Mouse (Mus musculus): ENCODE data around the gene Lekr1.

Gene Lekr1

GRCm38 (mm10) chr3:65665977-65666766 lies at the start of gene Lekr1:
Gene Lekr1, plus strand, starts transcription at chr3:65666228.
- in situ Hi-C loops (cut with MboI) = loop anchor here (25.0 kb wide), 2 partner anchors 129 to 279 kb away; partner anchors contain the start of genes Ssr3 and Tiparp

- in situ Hi-C loops (cut with MboI) = no loop called here
These were observed 48.5 kb upstream of the Lekr1 start for GRCm38 (mm10) chr3:65617507-65617906.

- in situ Hi-C loops (cut with MboI) = no loop called here
These were observed 46.7 kb upstream of the Lekr1 start for GRCm38 (mm10) chr3:65619340-65619739.

DNA sequence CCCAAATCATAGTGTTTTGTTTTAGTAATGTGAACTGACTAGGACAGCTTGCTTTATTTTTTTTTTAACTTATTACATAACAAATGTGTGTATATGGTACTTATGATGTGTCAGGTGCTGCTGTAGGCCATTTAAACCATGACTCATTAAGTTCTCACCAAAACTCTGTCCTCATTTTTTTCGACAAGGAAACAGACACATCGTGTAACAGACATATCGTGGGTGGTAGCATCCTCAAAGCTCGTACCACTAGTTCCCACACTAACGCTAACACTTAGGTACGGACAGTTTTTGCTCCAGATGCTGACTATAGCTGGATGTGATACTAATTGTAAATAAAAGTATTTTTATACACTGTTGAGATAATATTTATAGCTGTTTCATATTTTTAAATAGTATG lies 43.0 kb upstream of the Lekr1 start:
- in situ Hi-C loops (cut with MboI) = no loop called here

- in situ Hi-C loops (cut with MboI) = no loop called here
These were observed 40.3 kb upstream of the Lekr1 start for GRCm38 (mm10) chr3:65625496-65626289.

GRCm38 (mm10) chr3:65626290-65626914 lies 39.6 kb upstream of the Lekr1 start:
- in situ Hi-C loops (cut with MboI) = no loop called here

DNA sequence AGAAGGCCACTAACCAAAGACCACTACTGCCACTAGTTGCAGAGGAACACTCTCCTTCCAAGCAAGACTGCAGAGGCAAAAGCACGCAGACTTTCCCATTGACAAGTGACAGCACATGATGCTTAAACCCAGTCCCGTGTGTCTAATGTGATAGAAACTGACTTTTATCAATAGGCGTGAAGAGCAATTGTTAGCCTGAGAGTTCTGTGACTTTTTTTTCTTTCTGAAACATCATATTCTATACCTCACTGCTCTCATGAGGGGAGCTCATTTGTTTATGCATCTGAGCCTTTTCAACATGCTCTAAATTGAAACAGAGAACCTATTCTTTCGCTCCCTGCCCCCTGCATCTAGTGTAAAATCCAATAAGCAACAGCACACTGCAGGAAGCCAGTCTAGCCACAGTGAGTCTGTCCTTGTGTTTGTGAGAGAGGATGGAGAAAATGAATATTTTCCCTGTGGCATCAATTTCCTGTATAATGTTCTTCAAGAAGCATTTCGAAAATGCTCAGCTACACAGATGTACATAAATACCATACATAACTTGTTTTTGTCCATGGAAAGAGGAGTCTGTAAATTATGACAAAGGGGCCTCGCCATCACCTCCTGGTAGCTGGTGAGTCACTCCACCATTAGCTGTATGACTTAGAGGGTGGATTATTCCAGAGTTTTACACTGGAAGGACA lies 38.9 kb upstream of the Lekr1 start:
- in situ Hi-C loops (cut with MboI) = no loop called here

GRCm38 (mm10) chr3:65627707-65628028 lies 38.4 kb upstream of the Lekr1 start:
- in situ Hi-C loops (cut with MboI) = no loop called here

DNA sequence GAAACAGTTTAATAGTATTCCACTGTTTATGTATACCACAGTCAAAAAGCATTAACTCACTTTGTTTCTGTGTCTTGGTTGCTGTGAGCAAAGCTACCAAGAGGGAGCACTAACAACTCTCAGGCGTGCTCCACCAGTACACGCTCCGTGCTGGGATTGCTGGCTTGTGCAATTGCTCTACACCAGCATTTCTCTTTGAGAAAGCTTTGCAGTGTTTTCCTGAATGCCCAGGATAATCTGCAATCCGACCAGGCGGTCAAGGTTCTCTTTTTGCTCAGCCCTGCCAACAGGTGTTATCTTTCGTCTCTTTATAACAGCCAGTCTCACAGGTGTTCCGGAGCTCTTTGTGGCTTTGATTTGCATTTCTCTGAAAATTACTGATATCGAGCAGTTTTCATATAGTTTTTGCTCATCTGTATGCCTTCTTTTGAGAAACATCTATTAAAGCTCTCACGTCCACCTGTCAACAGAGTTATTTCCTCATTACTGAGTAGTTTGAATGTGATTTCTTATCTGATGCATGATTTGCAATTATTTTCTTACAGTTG lies 36.4 kb upstream of the Lekr1 start:
- in situ Hi-C loops (cut with MboI) = no loop called here

DNA sequence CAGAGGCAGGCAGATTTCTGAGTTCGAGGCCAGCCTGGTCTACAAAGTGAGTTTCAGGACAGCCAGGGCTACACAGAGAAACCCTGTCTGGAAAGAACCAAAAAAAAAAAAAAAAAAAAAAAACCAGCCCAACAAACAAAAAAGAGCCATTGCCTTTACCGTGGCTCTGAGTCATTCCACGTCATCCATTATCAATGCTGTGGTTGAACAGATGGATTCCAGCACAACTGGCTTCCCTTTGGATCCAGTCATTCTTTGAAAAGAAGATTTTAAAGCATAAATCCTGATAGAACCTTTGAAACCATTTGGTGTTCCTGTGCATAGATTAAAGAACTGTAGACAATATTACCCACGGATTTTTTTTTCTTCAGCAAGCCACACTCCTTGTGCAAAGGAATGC lies 32.4 kb upstream of the Lekr1 start:
- in situ Hi-C loops (cut with MboI) = no loop called here

DNA sequence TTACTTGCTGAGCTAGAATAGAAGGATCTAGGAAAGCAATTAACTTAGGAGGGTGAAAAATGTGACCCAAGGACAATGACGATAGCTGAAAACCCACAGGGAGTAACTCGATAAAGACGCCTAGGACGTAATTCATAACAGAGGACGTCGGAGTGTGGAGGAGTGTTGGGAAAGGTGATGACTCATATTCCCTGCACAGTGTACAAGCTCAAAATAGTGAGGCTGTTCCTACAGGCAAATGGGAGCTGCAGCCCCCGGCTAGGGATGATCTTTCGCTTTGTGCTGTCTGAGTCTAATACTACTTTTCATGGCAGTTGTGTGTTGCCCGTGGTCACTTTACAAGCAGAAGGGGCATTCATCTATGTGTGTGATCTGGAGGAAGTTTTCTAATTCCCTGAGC lies 30.0 kb upstream of the Lekr1 start:
- in situ Hi-C loops (cut with MboI) = no loop called here

- in situ Hi-C loops (cut with MboI) = no loop called here
These were observed 28.7 kb upstream of the Lekr1 start for GRCm38 (mm10) chr3:65637313-65637712.

GRCm38 (mm10) chr3:65638896-65639295 lies 27.1 kb upstream of the Lekr1 start:
- in situ Hi-C loops (cut with MboI) = no loop called here

DNA sequence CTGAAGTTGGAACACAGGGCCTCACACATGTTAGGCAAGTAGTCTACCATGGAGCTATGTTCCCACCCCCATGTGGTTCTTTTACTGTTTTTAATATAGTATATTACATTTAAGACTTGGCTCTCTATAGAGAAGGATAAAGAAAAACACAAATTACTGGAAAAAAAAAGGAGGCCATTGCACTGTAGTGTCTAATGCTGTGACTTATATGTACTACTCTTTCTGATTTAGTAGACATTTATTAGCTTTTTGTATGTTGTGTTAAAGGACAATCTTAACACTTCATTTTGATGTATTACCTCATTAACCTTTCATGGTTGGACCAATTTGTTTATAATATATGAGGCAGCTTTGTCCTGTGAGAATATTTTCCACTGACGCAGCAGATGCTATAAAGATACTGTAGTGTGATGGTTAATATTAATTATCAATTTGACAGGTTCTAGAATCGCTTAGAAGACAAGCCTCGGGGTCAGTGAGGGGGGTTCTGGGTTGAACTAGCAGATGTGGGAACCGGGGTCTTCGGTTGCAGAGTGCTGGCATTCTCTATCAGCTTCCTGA lies 26.5 kb upstream of the Lekr1 start:
- in situ Hi-C loops (cut with MboI) = no loop called here

DNA sequence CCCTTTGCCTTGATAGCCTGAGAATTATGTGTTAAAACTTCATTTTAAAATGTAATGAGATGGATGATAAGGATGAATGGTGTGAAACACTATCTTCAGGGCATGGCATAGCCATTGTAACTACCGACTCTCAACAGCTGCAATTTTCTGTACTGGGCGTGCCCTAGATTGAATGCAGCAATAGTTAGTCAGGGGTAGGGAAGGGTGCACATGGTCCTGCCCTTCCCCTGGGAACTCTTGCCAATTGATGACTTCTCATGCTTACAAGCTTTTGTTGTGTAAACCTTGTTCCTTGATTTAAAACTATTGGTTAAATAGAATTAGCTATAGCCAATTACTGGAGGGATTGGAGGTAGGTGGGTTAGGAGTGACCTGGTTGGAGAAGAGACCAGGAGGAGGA lies 23.1 kb upstream of the Lekr1 start:
- in situ Hi-C loops (cut with MboI) = no loop called here

GRCm38 (mm10) chr3:65643654-65644053 lies 22.4 kb upstream of the Lekr1 start:
- in situ Hi-C loops (cut with MboI) = no loop called here

DNA sequence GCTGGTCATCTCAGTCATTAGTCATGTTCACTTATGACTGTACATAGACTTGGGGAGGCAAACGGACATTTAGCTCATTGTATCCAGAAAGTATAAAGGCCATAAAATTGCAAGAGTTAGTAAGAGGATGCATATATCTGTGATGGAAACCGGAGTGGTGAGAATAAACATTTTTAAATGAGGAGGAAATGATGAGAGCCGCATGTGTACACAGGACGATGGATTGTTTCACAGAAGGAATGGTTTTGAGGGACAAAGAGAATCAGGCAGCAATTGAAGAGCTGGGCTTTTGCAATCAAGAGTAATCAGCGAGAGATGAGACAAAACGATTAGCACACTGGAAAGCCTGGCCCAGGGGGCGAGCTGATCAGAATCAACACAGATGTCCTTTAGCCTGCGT lies 18.4 kb upstream of the Lekr1 start:
- in situ Hi-C loops (cut with MboI) = no loop called here

DNA sequence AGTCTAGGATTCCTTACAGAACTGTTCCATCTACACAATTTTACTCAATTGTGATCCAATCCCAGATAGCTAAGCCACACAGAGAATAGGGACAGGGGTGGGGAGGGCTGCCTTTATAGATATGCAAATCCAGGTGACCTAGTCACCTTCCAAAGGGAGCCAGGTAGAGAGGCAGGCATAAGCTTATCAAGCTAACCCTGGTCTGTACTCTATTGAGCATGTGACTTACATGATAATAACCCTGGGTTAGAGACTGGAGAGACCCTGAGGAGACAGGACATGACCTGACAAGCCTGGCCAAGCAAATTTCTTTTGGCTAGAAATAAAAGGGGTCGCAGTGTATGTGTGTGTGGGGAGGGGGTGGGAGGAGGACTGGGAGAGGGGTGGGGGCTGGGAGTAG lies 17.1 kb upstream of the Lekr1 start:
- in situ Hi-C loops (cut with MboI) = no loop called here

DNA sequence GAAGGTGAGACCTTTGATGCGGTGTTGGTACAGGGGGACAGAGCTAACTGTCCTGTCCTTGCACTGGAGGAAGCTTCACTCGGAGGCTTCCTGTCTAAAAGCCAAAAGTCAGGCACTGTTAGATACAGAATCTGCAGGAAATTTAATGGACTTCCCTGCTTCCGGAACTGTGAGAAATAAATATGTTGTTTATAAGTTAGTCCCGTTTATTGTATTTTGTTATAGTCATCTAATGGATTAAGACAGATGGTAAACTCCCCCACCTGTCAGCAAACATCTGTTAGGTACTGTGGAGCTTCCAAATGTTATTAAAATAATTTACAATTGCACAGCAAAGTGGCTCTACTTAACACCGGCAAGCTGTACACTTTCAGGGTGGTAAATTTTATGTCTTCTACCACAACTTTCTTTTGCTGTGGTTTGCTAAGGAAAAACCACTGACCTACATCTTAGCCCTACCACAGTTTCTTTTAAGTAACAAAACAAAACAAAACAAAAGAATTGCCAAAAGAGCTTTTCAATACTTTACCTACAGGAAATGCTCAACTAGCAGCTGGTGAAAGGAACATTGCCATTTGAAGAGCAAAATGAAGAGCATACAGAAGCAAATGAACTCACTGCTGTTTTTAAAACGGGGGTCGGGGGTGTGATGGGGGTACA lies 15.7 kb upstream of the Lekr1 start:
- in situ Hi-C loops (cut with MboI) = loop anchor here (25.0 kb wide), 2 partner anchors 113 to 263 kb away; partner anchors contain the start of genes Ssr3 and Tiparp

GRCm38 (mm10) chr3:65654541-65655206 lies 11.4 kb upstream of the Lekr1 start:
- in situ Hi-C loops (cut with MboI) = loop anchor here (25.0 kb wide), 2 partner anchors 117 to 267 kb away; partner anchors contain the start of genes Ssr3 and Tiparp

Data from mature B cell (primary cell).